8 mouse cellular contexts compared by ENCODE assay signal in the genomic region with DNA sequence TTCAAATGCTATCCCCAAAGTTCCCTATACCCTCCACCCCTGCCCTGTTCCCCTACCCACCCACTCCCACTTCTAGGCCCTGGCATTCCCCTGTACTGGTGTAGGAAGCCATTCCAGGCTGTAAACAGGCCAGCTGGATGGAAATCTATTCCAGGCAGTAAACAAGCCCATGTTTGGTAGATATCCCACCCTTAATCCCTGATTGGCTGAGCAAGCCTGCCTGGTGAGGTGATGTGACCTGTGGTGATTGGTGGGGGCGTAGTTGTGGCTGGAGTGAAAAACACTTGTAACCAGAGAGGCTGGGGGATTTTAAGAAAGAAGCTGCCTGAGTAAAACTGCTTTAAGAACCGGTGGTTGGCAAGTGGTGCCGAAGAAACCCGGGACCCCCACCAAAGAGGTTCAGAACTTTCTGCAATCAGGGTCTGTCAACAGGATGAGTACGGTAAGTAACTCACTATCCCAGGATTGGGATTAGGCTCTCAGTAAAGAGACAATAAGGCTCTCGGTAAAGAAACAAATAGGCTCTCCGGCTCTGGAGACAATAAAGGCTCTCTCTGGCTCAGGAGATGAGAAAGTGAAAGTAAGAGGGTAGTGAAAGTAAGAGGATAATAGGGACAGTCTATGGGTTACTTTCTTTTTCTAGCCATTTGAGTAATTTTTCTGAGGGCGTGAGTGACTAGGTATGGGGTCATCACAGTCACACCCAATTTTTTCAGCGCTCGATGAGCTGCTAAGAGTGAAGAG.
DNase-seq lines count a peak whose midpoint lies in the region; TF ChIP-seq lines count a peak whose summit lies in the region.
"Not testable (repeated sequence)": the region's sequence is repeated elsewhere in the genome, so short reads cannot be mapped to it uniquely, and the experiment has no call there.

No protein-coding gene starts in this region.

- H3K4me1 ChIP-seq in bone marrow macrophage, adult 2 months (ENCODE audit: control insufficient read depth, insufficient read depth, low read length); thymus, adult 2 months (replicated peaks; ENCODE audit: control insufficient read depth, insufficient read depth, low read length): not testable (repeated sequence)

- H3K79me2 ChIP-seq in macrophage (ENCODE audit: inconsistent target) = not testable (repeated sequence)

- not testable (repeated sequence) for H3K36me3 ChIP-seq in macrophage (ENCODE audit: inconsistent target); thymus, adult 2 months (ENCODE audit: control insufficient read depth, insufficient read depth, low read length)

- WGBS in macrophage (ENCODE audit: missing documents) = 71% methylated on average over 10 of the region's 10 CpGs
- 76% methylated on average over 10 of the region's 10 CpGs for whole genome bisulfite sequencing in thymus, adult 2 months

- DNase-seq in 3T3-L1 (ENCODE audit: low read depth, low spot score) (peak; percentile 66), MEL-GATA-1-ER (ENCODE audit: extremely low read depth, low read depth) (peak; percentile 12), NIH3T3 (ENCODE audit: low read depth) (peak; percentile 82)
- peak; percentile 6 for DNase-seq in CD4-positive helper T cell, adult 2 months (ENCODE audit: low read depth, low spot score)
- DNase-seq in induced T-regulatory cell, adult 2 months (ENCODE audit: low read depth) = peak; percentile 3
- not testable (repeated sequence) for DNase-seq in thymus, adult 2 months

- H3K4me3 ChIP-seq in bone marrow macrophage, adult 2 months (ENCODE audit: insufficient read depth, low read length) = peak overlapping the region; percentile 53
- H3K4me3 ChIP-seq in macrophage (ENCODE audit: inconsistent target) = peak overlapping the region; percentile 4; the same call in 1 of the 2 replicates
- H3K4me3 ChIP-seq in thymus, adult 2 months (ENCODE audit: control insufficient read depth, insufficient read depth, low read length) = not testable (repeated sequence)

- not testable (repeated sequence) for TF ChIP-seq POLR2A in bone marrow macrophage, adult 2 months (IDR thresholded peaks at IDR 0.05; ENCODE audit: borderline replicate concordance, low read depth, low read length); thymus, adult 2 months (IDR thresholded peaks at IDR 0.05; ENCODE audit: control insufficient read depth, extremely low read depth, insufficient read depth, low read length, poor library complexity)

- peak overlapping the region; percentile 60 for H3K27ac ChIP-seq in bone marrow macrophage, adult 2 months (ENCODE audit: insufficient read depth, low read depth, low read length)
- H3K27ac ChIP-seq in macrophage = not testable (repeated sequence)
- H3K27ac ChIP-seq in thymus, adult 2 months (ENCODE audit: control insufficient read depth, insufficient read depth, low read length) = peak overlapping the region; percentile 41; the same call in 1 of the 2 replicates

- not testable (repeated sequence) for H3K27me3 ChIP-seq in thymus, adult 2 months (ENCODE audit: control insufficient read depth, insufficient read depth, low read length)

- not testable (repeated sequence) for TF ChIP-seq CTCF in bone marrow macrophage, adult 2 months (IDR thresholded peaks at IDR 0.05; ENCODE audit: low read depth, low read length); thymus, adult 2 months (IDR thresholded peaks at IDR 0.05; ENCODE audit: borderline replicate concordance, control insufficient read depth, extremely low read depth, insufficient read depth, low read length, poor library complexity)
